Mouse (Mus musculus) right cerebral cortex, adult 2 months (tissue): ENCODE results near the gene Trim27.
A peak's percentile ranks its signal among the peaks of the same experiment; 100 is the strongest.

Experiments
- DNase-seq, 2 experiments: peaks; one replicate each; pipeline ENCODE4 v3.0.0; 2021 to 2022; ENCODE audit warnings: low spot score in 2 of 2

Trim27 gene

DNA sequence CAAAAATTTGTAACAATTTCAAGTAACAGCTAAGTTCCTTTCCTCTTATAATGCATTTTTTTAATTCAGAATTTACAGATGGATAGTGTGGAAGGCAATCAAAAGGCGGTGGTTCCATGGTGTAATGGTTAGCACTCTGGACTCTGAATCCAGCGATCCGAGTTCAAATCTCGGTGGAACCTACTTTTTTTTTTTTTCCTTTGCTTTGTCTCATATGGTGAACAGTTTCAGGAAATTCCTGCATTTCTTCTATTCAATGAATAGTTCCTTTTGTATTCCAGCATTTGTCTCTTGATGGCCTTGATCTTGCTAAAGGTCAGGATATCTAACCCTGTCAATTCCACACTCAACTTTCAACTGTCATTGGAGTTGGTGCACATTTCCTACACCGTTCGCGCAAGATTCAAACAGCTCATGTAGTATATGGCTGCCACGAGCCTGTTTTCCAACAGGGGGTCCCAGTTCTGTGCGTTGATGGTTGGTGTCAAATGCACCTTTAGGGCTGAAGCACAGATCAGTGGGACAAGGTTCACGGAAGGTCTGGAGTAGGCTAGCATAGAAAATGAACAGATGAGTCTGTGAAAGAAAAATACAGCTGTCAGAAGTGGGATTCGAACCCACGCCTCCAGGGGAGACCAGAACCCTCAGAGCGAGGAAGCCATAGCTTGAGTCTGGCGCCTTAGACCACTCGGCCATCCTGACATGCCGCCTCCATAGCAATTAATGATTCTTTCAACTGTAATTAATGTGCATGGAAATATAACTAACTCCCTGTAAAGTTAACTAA, 6.8 kb upstream of the Trim27 start:
- peak; percentile 80 to 85 for DNase-seq

- DNase-seq: peak; percentile 81 to 83
These were observed 6.2 kb upstream of the Trim27 start for GRCm38 (mm10) chr13:21173072-21173471.

GRCm38 (mm10) chr13:21176733-21177132, 2.5 kb upstream of the Trim27 start:
- no peak for DNase-seq

DNA sequence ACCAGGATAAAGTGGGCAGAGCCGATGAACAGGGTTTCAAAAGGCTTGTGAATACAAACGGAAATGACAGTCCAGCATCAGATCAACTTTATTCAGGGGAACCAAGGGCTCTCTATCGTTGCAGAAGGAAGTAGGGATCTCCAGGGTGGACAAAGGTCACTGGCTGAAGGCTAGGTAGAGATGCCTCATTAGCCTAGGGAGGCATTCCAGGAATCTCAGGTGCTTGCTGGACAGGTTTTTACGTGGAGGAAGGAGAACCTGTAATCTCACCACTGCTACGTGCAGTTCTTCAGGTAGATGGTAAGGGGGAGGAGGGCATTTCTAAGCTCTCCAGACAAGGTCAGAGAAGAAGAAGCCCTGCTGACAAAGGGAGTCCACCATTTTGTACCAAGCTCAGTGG, 1.6 kb upstream of the Trim27 start:
- no peak for DNase-seq

DNA sequence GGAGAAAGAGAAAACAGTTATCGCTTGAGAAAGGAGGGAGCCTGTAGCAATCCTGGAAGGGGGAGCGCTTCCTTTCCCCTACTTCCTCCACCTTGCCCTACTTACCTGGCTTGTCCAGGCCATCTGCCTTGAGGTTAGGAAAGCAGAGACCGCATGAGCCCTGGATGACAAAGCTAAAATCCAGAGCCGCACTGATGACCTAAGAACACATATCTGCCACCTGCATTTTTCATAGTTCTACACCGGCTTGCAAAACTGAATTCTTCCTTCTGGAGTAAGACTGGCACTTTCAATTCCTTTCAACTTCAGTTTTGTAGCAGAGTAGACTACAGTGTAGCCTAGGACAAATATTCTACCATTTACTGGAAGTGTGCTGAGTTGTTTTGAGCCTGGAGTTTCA, 881 bp upstream of the Trim27 start:
- no peak for DNase-seq

GRCm38 (mm10) chr13:21179724-21180550, 692 bp downstream of the Trim27 start:
- peak; percentile 81 to 94 for DNase-seq

- DNase-seq: peak; percentile 29 to 34
These were observed 1.6 kb downstream of the Trim27 start for GRCm38 (mm10) chr13:21180551-21181530.

GRCm38 (mm10) chr13:21181996-21182395, 2.8 kb downstream of the Trim27 start:
- no peak for DNase-seq

- DNase-seq: no peak
These were observed 3.8 kb downstream of the Trim27 start for GRCm38 (mm10) chr13:21183066-21183465.

DNA sequence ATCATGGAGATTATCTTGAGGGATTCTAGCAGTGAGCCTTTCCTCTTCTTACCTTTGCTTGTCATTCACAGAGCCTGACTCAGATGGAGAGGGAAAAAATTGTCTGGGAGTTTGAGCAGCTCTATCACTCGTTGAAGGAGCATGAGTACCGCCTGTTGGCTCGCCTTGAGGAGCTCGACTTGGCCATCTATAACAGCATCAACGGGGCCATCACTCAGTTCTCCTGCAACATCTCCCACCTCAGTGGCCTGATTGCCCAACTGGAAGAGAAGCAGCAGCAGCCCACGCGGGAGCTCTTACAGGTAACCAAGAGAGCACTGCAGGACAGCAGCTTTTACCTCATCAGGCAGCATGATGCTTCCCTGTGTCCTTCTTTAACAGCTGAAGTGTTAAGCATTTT, 4.4 kb downstream of the Trim27 start:
- no peak for DNase-seq

DNA sequence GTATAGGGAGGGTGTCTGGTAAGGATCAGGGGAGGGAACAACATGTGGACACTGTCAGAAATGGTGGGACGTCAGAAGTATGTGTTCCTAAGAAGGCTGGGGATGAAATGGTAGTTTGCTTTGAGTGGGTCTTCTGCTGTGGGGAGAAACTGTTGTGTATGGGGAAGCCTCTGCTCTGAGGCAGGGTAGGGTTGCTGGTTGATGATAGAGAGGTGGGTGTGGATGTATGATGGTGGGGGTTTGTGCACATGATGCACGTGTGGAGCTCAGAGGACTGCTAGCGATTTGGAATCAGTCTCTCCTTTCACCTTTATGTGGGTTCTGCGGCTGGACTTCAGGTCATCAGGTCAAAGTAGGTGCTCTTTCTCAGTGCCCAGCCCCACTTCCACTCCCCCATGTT, 6.3 kb downstream of the Trim27 start:
- no peak for DNase-seq

GRCm38 (mm10) chr13:21195406-21196228, 16.4 kb downstream of the Trim27 start:
- no peak for DNase-seq

GRCm38 (mm10) chr13:21197721-21198120, 18.5 kb downstream of the Trim27 start:
- no peak for DNase-seq

GRCm38 (mm10) chr13:21198313-21198712, 19.1 kb downstream of the Trim27 start:
- no peak for DNase-seq

DNA sequence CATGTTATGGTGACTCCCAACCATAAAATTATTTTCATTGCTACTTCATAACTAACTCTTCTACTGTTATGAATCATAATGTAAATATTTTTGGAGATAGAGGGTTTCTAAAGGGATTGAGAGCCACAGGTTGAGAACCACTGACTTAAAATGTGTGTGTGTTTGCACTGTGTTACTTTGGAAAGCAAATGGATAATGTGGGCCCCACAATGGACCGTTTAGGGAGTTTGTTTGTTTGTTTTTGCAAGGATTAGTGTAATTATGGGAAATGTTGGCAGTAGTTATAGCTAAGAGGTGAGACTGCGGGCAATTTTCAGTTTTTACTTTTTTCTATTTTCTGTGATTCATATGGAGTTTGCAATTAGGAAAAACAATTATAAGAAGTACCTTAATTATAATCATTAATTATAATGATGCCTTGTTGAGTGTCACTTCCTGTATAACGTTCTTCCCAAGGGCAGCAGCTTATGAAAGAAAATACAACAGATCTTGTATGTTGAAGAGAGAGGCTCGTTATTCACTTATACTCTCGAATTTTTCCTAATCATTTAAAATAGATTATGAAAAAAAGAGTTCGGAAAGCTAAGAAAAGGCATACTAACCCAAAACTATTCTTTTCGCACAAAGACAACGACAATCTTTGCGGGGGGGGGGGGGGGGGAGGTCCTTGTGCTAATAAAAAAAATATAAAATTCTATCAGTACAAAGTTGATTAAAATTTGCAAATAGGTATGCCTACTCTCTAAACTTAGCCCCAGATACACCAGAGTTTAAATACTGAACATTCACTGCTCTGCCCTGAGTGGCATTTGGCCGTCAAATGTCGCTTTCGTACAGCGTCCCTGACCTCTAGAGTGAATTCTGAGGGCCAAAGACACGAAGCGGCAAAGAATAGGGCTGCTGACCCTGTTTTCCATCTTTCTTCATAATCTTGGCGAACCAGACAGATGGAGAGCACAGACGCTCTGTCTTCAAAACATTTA, 20.1 kb downstream of the Trim27 start:
- DNase-seq: no peak

DNA sequence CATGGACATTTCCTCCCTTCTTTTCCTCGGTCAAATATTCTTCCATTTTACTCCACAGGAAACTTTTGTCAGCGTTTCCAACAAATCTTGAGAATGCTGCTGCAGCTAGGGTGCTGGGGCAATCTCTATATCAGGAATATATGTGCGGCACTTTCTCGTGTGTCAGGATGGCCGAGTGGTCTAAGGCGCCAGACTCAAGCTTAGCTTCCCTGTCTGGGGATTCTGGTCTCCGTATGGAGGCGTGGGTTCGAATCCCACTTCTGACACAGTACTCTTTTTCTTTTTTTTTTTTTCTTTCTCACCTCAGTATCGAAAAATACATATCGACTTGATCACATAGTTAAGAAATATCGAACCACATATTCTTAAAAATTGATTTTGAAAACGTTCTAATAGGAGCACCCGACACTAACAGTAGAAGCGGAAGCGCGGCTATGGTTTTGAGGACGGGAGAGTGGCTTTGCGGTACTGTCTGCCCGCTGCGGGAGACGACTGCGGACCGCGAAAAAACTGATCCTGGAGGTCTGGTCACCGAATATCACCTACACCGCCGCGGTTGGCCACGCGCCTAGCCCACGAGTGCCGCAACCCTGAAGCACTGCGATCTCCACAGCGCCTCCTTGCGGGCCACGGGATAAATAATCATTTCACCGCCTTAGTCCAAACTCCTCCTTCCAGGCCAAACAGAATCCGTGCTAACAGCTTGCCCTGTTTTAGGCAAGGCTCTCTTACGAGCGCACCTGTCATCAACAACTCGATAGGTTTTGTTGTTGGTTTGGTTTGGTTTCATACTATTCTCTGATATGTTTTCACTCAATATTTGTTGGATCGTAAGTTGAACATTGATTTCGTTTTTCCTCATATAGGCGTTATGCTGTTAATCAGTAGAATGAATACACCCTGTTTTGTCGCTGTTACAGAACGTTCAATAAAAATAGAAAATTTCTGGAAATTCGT, 21.1 kb downstream of the Trim27 start:
- peak; percentile 97 to 99 for DNase-seq

DNA sequence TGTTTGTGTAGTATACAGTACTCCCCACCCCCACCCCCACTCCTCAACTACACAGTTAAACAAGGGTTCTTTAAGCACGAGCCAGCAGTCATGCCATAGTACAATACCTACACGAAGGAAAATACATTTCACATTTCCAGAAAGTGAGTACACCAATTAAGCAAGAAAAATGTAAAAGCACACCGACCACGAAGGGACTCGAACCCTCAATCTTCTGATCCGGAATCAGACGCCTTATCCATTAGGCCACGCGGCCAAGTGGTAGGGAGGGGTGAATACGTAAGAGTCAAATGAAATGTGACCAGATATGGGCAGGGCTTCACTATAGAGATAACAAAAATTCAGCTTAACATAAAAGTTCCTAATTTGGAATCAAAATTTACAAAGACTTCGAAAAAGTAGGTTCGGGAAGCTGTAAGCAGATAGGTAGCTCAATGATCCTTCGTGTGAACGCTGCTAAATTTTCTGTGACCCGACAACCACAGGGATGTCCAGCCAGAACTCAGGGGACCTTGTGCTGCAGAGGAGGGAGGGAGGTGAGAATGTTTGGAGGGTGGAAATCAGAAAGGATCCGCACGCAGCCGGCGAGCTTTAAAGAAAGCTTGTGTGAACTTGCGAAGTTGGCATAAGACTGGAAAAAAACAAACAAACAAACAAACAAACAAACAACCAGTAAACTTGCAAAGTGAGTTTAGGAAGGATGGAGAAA, 36.2 kb downstream of the Trim27 start:
- DNase-seq: peak; percentile 92 to 96

DNA sequence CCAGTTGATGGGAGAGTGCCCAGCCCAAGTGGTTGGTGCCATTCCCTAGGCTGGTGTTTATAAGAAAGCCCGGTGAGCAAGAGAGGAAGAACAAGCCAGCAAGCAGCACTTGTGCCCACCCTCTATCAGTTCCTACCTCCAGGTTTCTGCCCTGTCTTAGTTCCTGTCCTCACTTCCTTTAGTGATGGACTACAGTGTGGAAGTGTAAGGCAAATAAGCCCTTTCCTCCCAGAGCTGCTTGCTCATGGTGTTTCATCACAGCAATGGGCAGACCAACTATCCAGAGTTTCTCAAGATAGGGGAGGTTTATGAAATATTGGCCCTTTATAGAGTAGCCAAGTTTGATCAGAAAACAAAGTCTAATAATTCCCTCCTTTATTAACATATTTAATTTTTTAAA, 37.5 kb downstream of the Trim27 start:
- no peak for DNase-seq
